Mouse (Mus musculus): Measurements from ENCODE around the gene Homer1. TPM values are rescaled to one million over a fixed set of nuclear protein-coding genes. Genes with fewer than 3 reads are reported as not detected.
A peak's percentile ranks its signal among the peaks of the same experiment; 100 is the strongest.

Gene Homer1
- polyA plus RNA-seq, 1 experiment from 2014 or later = 3.6 TPM

DNA sequence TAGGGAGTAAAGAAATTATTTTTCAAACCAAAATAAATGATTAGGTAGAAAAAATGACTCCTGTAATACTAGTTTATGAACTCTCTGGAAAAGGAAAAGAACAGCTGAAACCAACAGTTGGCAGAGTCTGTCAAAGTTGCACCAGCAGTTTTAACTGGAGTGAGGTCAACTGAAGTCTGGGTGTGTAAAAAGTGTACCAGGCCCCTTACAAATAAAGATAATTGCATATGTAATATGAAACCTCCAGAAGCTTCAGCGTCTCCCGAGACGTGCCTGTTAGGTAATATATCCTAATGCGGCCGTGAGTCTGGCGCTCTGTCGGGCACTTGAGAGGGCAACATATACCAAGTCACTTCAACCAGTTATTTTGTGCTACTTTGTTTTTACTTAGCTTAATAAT lies 8.3 kb downstream of the Homer1 start:
- H3K9me3 ChIP-seq (replicated peaks; ENCODE audit: low read length) = no peaks in the 10 kb centered on the region
- no peak overlapping the region; the same call in 1 of the 2 replicates for H3K4me2 ChIP-seq (ENCODE audit: low read length)
- ATAC-seq (replicated peaks; ENCODE audit: low FRiP score, low read depth) = no peak
- H3K4me1 ChIP-seq (replicated peaks; ENCODE audit: insufficient read depth, low read length) = no peaks in the 10 kb centered on the region
- DNase-seq (ENCODE audit: low spot score) = no peak
- H3K27ac ChIP-seq = no peak overlapping the region
- no peak overlapping the region for H3K9ac ChIP-seq (ENCODE audit: low read depth, low read length)
- TF ChIP-seq CTCF (IDR thresholded peaks at IDR 0.05; ENCODE audit: low read depth) = no peak
- H3K4me3 ChIP-seq (replicated peaks; ENCODE audit: low read depth, low read length) = no peak overlapping the region
- H3K36me3 ChIP-seq (ENCODE audit: insufficient read depth, low read length) = no peaks in the 10 kb centered on the region
- no peaks in the 10 kb centered on the region for H3K27me3 ChIP-seq (ENCODE audit: insufficient read depth, low read length)
- WGBS = 28% methylated on average over 7 of the region's 7 CpGs

DNA sequence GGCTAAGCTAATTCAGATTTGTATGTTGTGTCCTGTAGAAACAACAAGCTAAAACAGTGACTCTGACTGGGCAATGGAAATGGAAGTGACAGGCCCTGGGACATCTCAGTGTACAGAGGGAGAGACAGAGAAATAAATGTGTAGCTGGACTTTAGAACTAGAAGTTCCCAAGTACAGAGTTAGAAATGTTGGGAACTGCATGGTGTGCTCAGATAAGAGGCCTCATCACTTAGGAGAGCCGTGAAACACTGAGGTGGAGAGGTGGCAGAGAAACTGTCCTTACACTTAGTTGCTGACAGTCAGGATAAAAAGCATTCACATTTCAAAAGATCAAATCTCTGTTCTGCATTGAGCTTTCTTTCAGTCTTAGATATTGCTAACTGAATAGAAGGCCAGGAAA lies 9.9 kb downstream of the Homer1 start:
- Histone ChIP-seq H3K36me3 (ENCODE audit: insufficient read depth, low read length) (no peaks in the 10 kb centered on the region), H3K4me1 (replicated peaks; ENCODE audit: insufficient read depth, low read length) (no peaks in the 10 kb centered on the region), H3K4me3 (replicated peaks; ENCODE audit: low read depth, low read length) (no peak overlapping the region), H3K9ac (ENCODE audit: low read depth, low read length) (no peak overlapping the region), H3K27me3 (ENCODE audit: insufficient read depth, low read length) (no peaks in the 10 kb centered on the region), H3K27ac (no peak overlapping the region), H3K9me3 (replicated peaks; ENCODE audit: low read length) (no peaks in the 10 kb centered on the region), H3K4me2 (ENCODE audit: low read length) (no peak overlapping the region)
- TF ChIP-seq CTCF (IDR thresholded peaks at IDR 0.05; ENCODE audit: low read depth) = no peak
- ATAC-seq (replicated peaks; ENCODE audit: low FRiP score, low read depth) (no peak), DNase-seq (ENCODE audit: low spot score) (no peak)
- 36% methylated on average over 1 of the region's 1 CpGs for WGBS

DNA sequence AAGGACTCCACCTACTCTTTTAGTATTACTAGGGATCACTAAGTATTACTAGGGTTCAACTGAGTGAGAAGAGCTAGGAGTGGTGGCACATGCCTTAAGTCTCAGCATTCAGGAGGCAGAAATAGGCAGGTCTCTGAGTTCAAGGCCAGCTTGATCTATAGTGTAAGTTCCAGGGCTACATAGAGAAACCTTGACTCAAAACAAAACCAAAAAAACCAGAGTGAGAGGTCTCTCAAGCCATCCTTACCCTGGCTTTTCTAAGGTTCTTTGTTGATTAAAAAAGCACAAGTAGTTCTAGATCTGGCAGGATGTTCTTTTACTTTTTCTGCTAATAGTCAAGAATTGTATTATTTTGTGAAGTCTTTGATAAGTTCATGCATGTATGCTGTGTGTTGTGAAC lies 13.1 kb downstream of the Homer1 start:
- TF ChIP-seq CTCF (IDR thresholded peaks at IDR 0.05; ENCODE audit: low read depth) = no peak
- no peaks in the 10 kb centered on the region for H3K4me1 ChIP-seq (replicated peaks; ENCODE audit: insufficient read depth, low read length)
- H3K4me2 ChIP-seq (ENCODE audit: low read length) = no peak overlapping the region
- H3K36me3 ChIP-seq (ENCODE audit: insufficient read depth, low read length) = no peaks in the 10 kb centered on the region
- no peak overlapping the region for H3K9ac ChIP-seq (ENCODE audit: low read depth, low read length)
- no peaks in the 10 kb centered on the region for H3K27me3 ChIP-seq (ENCODE audit: insufficient read depth, low read length)
- H3K4me3 ChIP-seq (replicated peaks; ENCODE audit: low read depth, low read length) = no peak overlapping the region
- DNase-seq (ENCODE audit: low spot score) (no peak), ATAC-seq (replicated peaks; ENCODE audit: low FRiP score, low read depth) (no peak)
- H3K9me3 ChIP-seq (replicated peaks; ENCODE audit: low read length) = no peaks in the 10 kb centered on the region
- H3K27ac ChIP-seq = no peak overlapping the region

DNA sequence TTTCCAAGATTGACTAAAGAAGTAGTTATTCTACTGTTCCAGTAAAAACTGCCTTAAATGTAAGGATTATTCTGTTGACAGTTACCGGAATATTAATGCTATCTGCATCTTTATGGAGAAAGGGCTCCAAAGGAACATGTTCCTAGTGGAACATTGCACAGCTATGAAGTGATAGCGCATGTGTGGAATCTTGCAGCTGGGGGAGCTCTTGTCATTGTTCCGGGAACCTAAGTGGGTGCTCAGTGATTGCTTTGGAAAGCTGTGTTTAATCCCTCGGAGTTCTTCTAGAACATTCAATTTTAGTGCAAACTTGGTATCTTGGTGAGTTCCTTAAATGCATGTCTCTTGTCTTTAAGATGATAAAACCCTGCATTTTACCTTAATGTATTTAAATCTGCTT lies 14.9 kb downstream of the Homer1 start:
- H3K9ac ChIP-seq (ENCODE audit: low read depth, low read length) = no peak overlapping the region
- H3K9me3 ChIP-seq (replicated peaks; ENCODE audit: low read length) = no peaks in the 10 kb centered on the region
- no peak overlapping the region for H3K4me3 ChIP-seq (replicated peaks; ENCODE audit: low read depth, low read length)
- TF ChIP-seq CTCF (IDR thresholded peaks at IDR 0.05; ENCODE audit: low read depth) = peak; percentile 34; the same call in 1 of the 2 replicates
- no peak overlapping the region for H3K27ac ChIP-seq
- ATAC-seq (replicated peaks; ENCODE audit: low FRiP score, low read depth) = no peak
- no peak for DNase-seq (ENCODE audit: low spot score)
- no peaks in the 10 kb centered on the region for H3K36me3 ChIP-seq (ENCODE audit: insufficient read depth, low read length)
- no peaks in the 10 kb centered on the region for H3K27me3 ChIP-seq (ENCODE audit: insufficient read depth, low read length)
- H3K4me1 ChIP-seq (replicated peaks; ENCODE audit: insufficient read depth, low read length) = no peaks in the 10 kb centered on the region
- 87% methylated on average over 4 of the region's 4 CpGs for WGBS
- no peak overlapping the region for H3K4me2 ChIP-seq (ENCODE audit: low read length)

DNA sequence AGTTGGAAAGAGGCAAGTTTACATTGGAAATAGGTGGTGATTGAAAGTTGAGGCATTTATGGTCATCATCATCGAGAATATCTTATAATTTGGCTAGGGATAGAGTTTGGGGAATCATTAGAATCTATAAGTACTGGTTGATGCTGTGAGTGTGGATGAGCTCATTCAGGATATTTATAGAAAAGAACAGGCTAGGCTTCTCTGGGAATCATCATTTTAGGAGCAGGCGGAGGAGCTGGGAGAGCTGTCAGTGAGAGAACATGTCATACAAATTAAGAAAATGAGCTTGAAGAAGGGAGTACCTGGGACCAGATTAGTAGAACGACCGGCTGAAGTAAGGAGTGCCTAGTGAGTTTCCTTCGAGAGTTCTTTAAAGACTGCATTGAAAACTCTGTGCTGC lies 20.7 kb downstream of the Homer1 start:
- WGBS = 89% methylated on average over 5 of the region's 5 CpGs
- DNase-seq (ENCODE audit: low spot score) = no peak
- Histone ChIP-seq H3K9me3 (replicated peaks; ENCODE audit: low read length) (no peaks in the 10 kb centered on the region), H3K4me1 (replicated peaks; ENCODE audit: insufficient read depth, low read length) (no peaks in the 10 kb centered on the region), H3K9ac (ENCODE audit: low read depth, low read length) (no peak overlapping the region), H3K27ac (no peak overlapping the region), H3K36me3 (ENCODE audit: insufficient read depth, low read length) (no peaks in the 10 kb centered on the region), H3K4me3 (replicated peaks; ENCODE audit: low read depth, low read length) (no peak overlapping the region), H3K27me3 (ENCODE audit: insufficient read depth, low read length) (no peaks in the 10 kb centered on the region), H3K4me2 (ENCODE audit: low read length) (no peak overlapping the region)
- no peak for TF ChIP-seq CTCF (IDR thresholded peaks at IDR 0.05; ENCODE audit: low read depth)
- no peak for ATAC-seq (replicated peaks; ENCODE audit: low FRiP score, low read depth)

DNA sequence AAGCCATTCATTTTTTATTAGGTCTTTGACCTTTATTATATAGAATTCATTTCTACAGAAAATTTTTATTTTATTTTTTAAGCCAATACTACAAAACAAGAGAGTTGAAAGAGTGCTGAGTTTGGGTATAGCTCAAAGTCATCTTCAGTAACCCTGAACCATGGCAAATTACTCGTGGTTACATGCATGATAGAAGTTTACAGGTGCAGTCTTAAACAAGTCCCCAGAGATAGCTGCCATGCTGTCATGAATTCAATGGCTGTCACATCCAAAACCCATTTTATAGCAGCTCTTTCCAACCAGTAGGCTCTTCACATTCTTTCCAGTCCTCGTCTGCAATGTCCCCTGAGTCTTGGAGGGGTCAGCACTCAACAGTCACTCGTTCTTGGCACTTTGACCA lies 26.9 kb downstream of the Homer1 start:
- no peak overlapping the region for H3K9ac ChIP-seq (ENCODE audit: low read depth, low read length)
- 73% methylated on average over 3 of the region's 3 CpGs for WGBS
- no peaks in the 10 kb centered on the region for H3K36me3 ChIP-seq (ENCODE audit: insufficient read depth, low read length)
- no peak overlapping the region for H3K4me2 ChIP-seq (ENCODE audit: low read length)
- no peaks in the 10 kb centered on the region for H3K27me3 ChIP-seq (ENCODE audit: insufficient read depth, low read length)
- H3K27ac ChIP-seq = no peak overlapping the region
- no peaks in the 10 kb centered on the region for H3K9me3 ChIP-seq (replicated peaks; ENCODE audit: low read length)
- TF ChIP-seq CTCF (IDR thresholded peaks at IDR 0.05; ENCODE audit: low read depth) = no peak
- no peak for DNase-seq (ENCODE audit: low spot score)
- no peak overlapping the region for H3K4me3 ChIP-seq (replicated peaks; ENCODE audit: low read depth, low read length)
- no peak for ATAC-seq (replicated peaks; ENCODE audit: low FRiP score, low read depth)
- H3K4me1 ChIP-seq (replicated peaks; ENCODE audit: insufficient read depth, low read length) = no peaks in the 10 kb centered on the region

DNA sequence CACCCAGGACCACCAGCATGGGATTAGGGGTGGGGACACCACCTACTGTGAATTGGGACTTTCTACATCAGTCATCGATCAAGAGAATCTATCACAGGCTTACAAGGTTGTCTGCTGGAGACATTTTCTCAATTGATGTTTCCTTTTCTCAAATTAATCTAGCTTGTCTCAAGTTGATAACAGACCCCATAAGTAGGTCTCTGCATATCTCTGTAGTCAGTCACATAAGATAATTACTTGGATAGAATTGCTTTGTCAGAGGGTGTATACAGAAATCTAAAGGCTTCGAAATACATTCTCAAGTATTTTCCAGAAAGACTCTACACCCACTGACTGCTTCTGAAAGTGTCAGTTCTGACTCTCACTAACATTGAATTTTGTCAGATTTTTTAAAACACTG lies 32.3 kb downstream of the Homer1 start:
- Histone ChIP-seq H3K4me1 (replicated peaks; ENCODE audit: insufficient read depth, low read length) (no peaks in the 10 kb centered on the region), H3K4me2 (ENCODE audit: low read length) (no peak overlapping the region), H3K27me3 (ENCODE audit: insufficient read depth, low read length) (no peaks in the 10 kb centered on the region), H3K9me3 (replicated peaks; ENCODE audit: low read length) (no peaks in the 10 kb centered on the region), H3K9ac (ENCODE audit: low read depth, low read length) (no peak overlapping the region), H3K4me3 (replicated peaks; ENCODE audit: low read depth, low read length) (no peak overlapping the region), H3K27ac (no peak overlapping the region), H3K36me3 (ENCODE audit: insufficient read depth, low read length) (no peaks in the 10 kb centered on the region)
- ATAC-seq (replicated peaks; ENCODE audit: low FRiP score, low read depth) = no peak
- TF ChIP-seq CTCF (IDR thresholded peaks at IDR 0.05; ENCODE audit: low read depth) = no peak
- WGBS = 92% methylated on average over 2 of the region's 2 CpGs
- no peak for DNase-seq (ENCODE audit: low spot score)
